Mouse (Mus musculus) liver, postnatal 0 days (tissue): Measurements from ENCODE around the gene Ifnl2. TPM values are rescaled to one million over a fixed set of nuclear protein-coding genes. Genes with fewer than 3 reads are reported as not detected.
A peak's percentile ranks its signal among the peaks of the same experiment; 100 is the strongest.
"Not testable (repeated sequence)": the region's sequence is repeated elsewhere in the genome, so short reads cannot be mapped to it uniquely, and the experiment has no call there.

Source experiments
- ATAC-seq: fragments of 200-750 bp; cut with Nextera tagmentation; 2 replicates; pipeline ENCODE4 v1.8.0; 2017; ENCODE audit warnings: mild to moderate bottlenecking, moderate library complexity
- DNase-seq: peaks from one replicate; pipeline ENCODE4 v3.0.0-alpha.2; 2016
- H3K27ac ChIP-seq: fragments of 300-500 bp; sonication (generic); 2 replicates; pipeline ENCODE4 v1.5.1; 2014; ENCODE audit warnings: antibody characterized with exemption, moderate library complexity, mild to moderate bottlenecking, low read depth
- H3K27me3 ChIP-seq: fragments of 300-500 bp; sonication (generic); 2 replicates; pipeline ENCODE4 v1.6.1; 2014; ENCODE audit warnings: low read length, control low read depth, mixed read lengths; ENCODE audit not compliant: insufficient read depth
- H3K36me3 ChIP-seq: fragments of 300-500 bp; sonication (generic); replicated peaks from 2 replicates; pipeline ENCODE4 v1.6.1; 2014; ENCODE audit warnings: mild to moderate bottlenecking, control low read depth, low read length, moderate library complexity, mixed read lengths; ENCODE audit not compliant: insufficient read depth
- H3K4me1 ChIP-seq: fragments of 300-500 bp; sonication (generic); 2 replicates; pipeline ENCODE4 v1.6.1; 2014; ENCODE audit warnings: antibody characterized with exemption, mild to moderate bottlenecking, control low read depth; ENCODE audit not compliant: insufficient read depth
- H3K4me2 ChIP-seq: fragments of 300-500 bp; sonication (generic); 2 replicates; pipeline ENCODE4 v1.6.1; 2014; ENCODE audit warnings: low read depth, mild to moderate bottlenecking, low read length, moderate library complexity, mixed read lengths
- H3K4me3 ChIP-seq: fragments of 300-500 bp; sonication (generic); 2 replicates; pipeline ENCODE4 v1.5.1; 2014; ENCODE audit warnings: low read depth, low read length
- H3K9ac ChIP-seq: fragments of 300-500 bp; sonication (generic); replicated peaks from 2 replicates; pipeline ENCODE4 v1.6.1; 2014; ENCODE audit warnings: mild to moderate bottlenecking, moderate library complexity
- H3K9me3 ChIP-seq: fragments of 300-500 bp; sonication (generic); 2 replicates; pipeline ENCODE4 v1.6.1; 2016; ENCODE audit warnings: mild to moderate bottlenecking, control low read depth, low read length, mixed read lengths
- CTCF ChIP-seq: sonication (generic); IDR thresholded peaks from 2 replicates; pipeline ENCODE4 v1.5.1; 2016; ENCODE audit warnings: antibody characterized with exemption, low read depth
- EP300 ChIP-seq: IDR thresholded peaks from 2 replicates; pipeline ENCODE4 v1.6.1; 2016; ENCODE audit warnings: antibody characterized with exemption, low read depth, mild to moderate bottlenecking
- WGBS: fragments of 180-500 bp; shearing (Covaris S2); extraction: QIAGEN DNeasy Blood & Tissue Kit; methylation state at CpG from one replicate; pipeline ENCODE4 v1.1.7; 2014; ENCODE audit not compliant: insufficient replicate concordance; 5-methylcytosine and 5-hydroxymethylcytosine counted together
- polyA plus RNA-seq: library from polyadenylated mRNA; unstranded; fragments of >200 nt; fragmentation: Nextera tagmentation; extraction: Ambion mirVana; gene quantifications from 2 replicates; pipeline ENCODE4 v1.2.1, GENCODE M21; 2015

Ifnl2 gene
- polyA plus RNA-seq, 1 experiment from 2014 or later: not detected

- no peaks in the 10 kb centered on the region for H3K36me3 ChIP-seq
- DNase-seq (no peak), ATAC-seq (no peak)
- H3K9ac ChIP-seq: no peak within 1 kb of the TSS
- no peaks in the 10 kb centered on the region for H3K9me3 ChIP-seq
- H3K27ac ChIP-seq: no peak within 1 kb of the TSS
- peaks cover 3% of the 10 kb centered on the region; the same call in 1 of the 2 replicates for H3K4me1 ChIP-seq
- TF ChIP-seq EP300: no peak
- no peak for TF ChIP-seq CTCF
- H3K4me3 ChIP-seq: no peak within 1 kb of the TSS
- 0 out of 2 replicates have a peak, but pooled peaks cover 6% of the 10 kb centered on the region for H3K27me3 ChIP-seq
- no peak within 1 kb of the TSS for H3K4me2 ChIP-seq
- WGBS: 50% methylated on average over 4 of the region's 4 CpGs
Measured at GRCm38 (mm10) chr7:28540526-28540925, 30.3 kb upstream of the Ifnl2 start, which contains the start of gene Sycn. TSS of gene Sycn (plus strand) at chr7:28540885.

- ATAC-seq, H3K4me1 ChIP-seq, H3K4me3 ChIP-seq, H3K36me3 ChIP-seq, H3K9me3 ChIP-seq, H3K27me3 ChIP-seq, DNase-seq, H3K27ac ChIP-seq, H3K4me2 ChIP-seq, H3K9ac ChIP-seq: not testable (repeated sequence)
- WGBS: 75% methylated on average over 6 of the region's 6 CpGs
Measured at GRCm38 (mm10) chr7:28538886-28539285, 28.6 kb upstream of the Ifnl2 start.

- Histone ChIP-seq H3K36me3 (no peaks in the 10 kb centered on the region), H3K9me3 (no peaks in the 10 kb centered on the region), H3K9ac (no peak overlapping the region), H3K4me3 (no peak overlapping the region), H3K4me1 (peaks cover 11% of the 10 kb centered on the region; the same call in 1 of the 2 replicates), H3K27me3 (no peaks in the 10 kb centered on the region), H3K4me2 (no peak overlapping the region), H3K27ac (no peak overlapping the region)
- ATAC-seq (no peak), DNase-seq (no peak)
- WGBS: 79% methylated on average over 8 of the region's 8 CpGs
- TF ChIP-seq CTCF (no peak), EP300 (no peak)
Measured at GRCm38 (mm10) chr7:28532005-28532404, 21.8 kb upstream of the Ifnl2 start.

- no peaks in the 10 kb centered on the region for H3K27me3 ChIP-seq
- H3K4me1 ChIP-seq: peaks cover 11% of the 10 kb centered on the region; the same call in 1 of the 2 replicates
- peak; percentile 91 for ATAC-seq
- WGBS: 5% methylated on average over 19 of the region's 19 CpGs
- no peak overlapping the region for H3K27ac ChIP-seq
- no peaks in the 10 kb centered on the region for H3K36me3 ChIP-seq
- no peak overlapping the region; the same call in 1 of the 2 replicates for H3K4me2 ChIP-seq
- peak; percentile 93 for TF ChIP-seq CTCF
- TF ChIP-seq EP300: no peak
- H3K9me3 ChIP-seq: no peaks in the 10 kb centered on the region
- H3K9ac ChIP-seq: no peak overlapping the region
- H3K4me3 ChIP-seq: no peak overlapping the region
- peak; percentile 90 for DNase-seq
Measured at GRCm38 (mm10) chr7:28527922-28528719, 17.9 kb upstream of the Ifnl2 start.

GRCm38 (mm10) chr7:28522536-28522935 lies 12.3 kb upstream of the Ifnl2 start, which contains the start of gene Ifnl3:
TSS of gene Ifnl3 (plus strand) at chr7:28522836.
- not testable (repeated sequence) for H3K4me1 ChIP-seq, H3K27me3 ChIP-seq, H3K36me3 ChIP-seq, DNase-seq, H3K27ac ChIP-seq, ATAC-seq, H3K9me3 ChIP-seq, H3K4me3 ChIP-seq, H3K4me2 ChIP-seq, H3K9ac ChIP-seq
- WGBS: 67% methylated on average over 5 of the region's 6 CpGs

GRCm38 (mm10) chr7:28511441-28511840 lies 1.2 kb upstream of the Ifnl2 start:
- DNase-seq (no peak), ATAC-seq (no peak)
- Histone ChIP-seq H3K27me3 (no peaks in the 10 kb centered on the region), H3K4me2 (no peak overlapping the region), H3K9ac (no peak overlapping the region), H3K9me3 (no peaks in the 10 kb centered on the region), H3K4me1 (no peaks in the 10 kb centered on the region), H3K27ac (no peak overlapping the region), H3K4me3 (no peak overlapping the region), H3K36me3 (no peaks in the 10 kb centered on the region)
- no peak for TF ChIP-seq CTCF
- no peak for TF ChIP-seq EP300
- 64% methylated on average over 8 of the region's 8 CpGs for WGBS

DNA sequence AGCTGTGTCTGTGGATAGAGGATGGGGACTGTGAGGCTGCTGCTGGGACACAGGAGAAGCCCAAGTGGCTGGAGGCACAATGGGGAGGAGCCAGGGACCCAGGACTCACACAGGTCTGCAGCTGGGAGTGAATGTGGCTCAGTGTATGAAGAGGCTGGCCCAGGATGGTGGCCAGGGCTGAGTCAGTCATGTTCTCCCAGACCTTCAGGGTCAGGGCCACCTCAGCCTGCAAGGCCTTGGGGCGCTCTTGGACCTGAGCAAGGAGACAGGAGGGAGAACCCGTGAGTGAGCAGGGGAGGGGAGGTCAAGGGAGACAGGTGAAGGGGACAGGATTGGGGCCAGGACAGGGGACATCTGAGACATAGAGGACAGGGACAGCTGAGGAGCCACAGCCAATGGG lies 1.1 kb downstream of the Ifnl2 start:
- H3K36me3 ChIP-seq, H3K4me2 ChIP-seq, ATAC-seq, DNase-seq, H3K9ac ChIP-seq, H3K4me1 ChIP-seq, H3K9me3 ChIP-seq, H3K4me3 ChIP-seq, H3K27ac ChIP-seq, H3K27me3 ChIP-seq: not testable (repeated sequence)
- WGBS: 60% methylated on average over 2 of the region's 2 CpGs
